Mouse (Mus musculus): ENCODE measurements around the gene Sap30.

Gene Sap30

DNA sequence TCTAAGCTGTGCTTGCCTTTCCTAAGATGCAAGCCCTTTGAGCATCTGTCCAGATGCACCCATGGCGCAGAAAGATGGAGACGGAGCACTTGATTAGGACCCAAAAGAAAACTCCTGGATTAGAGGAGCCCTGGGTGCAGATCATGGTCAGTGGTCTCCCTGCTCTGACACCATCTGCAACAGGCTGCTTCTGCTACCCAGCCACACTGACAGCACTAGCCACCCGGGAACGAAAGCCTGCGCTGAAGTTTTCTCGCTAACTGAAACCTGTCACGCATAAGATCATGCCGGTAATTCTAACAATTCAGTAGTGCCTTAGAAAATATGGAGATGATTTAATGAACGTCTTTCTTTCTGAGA is 51.2 kb downstream of the Sap30 start:
- DNase-seq (ENCODE audit: low spot score), result no peak

DNA sequence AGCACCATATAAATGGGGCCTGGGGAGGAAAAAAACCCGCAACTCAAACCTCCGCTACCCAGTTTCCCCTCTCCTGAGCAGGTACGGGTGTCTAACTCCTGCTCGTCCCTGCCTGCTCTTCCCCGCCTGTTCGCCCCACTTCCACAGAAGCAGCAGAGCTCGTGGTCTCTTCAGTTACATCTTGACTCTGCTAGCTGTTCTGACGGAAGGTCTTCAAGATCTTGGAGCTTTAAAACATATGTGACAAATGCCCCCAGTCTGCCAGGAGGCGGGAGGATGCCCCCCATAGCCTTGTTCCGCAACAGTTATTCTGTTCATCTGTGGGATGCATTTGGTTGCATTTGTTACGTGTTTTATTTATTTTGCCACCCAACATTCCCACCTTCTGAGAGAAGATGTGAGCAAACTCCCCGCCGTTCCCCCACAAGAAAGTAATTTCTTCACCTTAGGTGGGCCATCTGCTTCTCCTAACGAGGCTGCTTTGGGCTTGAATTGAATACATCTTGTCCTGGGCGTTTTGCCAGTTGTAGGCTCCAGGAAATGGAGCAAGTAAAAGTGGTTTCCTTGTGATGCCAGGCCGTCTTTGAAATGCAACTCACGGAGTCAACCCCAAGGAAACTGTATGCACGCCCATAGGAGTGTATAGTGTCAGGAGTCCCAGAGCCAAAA is 51.8 kb downstream of the Sap30 start:
- no peak for DNase-seq (ENCODE audit: low spot score)

DNA sequence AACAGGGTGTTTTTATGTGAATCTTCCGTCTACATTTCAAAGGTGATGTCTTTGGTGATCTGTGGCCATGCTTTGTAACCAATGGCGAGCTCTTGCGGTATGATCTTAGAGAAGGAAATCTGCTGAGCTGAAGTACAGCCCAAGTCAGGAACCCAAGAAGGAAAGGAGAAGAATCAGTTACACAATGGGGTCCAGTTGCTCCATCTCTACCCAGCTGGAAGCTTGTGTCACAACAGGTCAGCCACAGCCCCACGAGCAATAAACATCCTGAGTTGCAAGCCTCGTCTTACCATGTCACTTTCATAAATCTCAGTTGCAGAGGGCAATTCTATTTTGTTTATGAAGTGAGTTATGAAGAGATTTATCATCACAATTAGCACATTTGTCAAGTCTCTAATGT is 54.9 kb downstream of the Sap30 start:
- DNase-seq (ENCODE audit: low spot score), result no peak
